Mouse (Mus musculus) small intestine, adult 2 months (tissue): ENCODE results near the gene Snx1. TPM values are rescaled to one million over a fixed set of nuclear protein-coding genes. Genes with fewer than 3 reads are reported as not detected.

Source experiments
- H3K27ac ChIP-seq: fragments of 200-500 bp; 2 replicates; pipeline ENCODE4 v1.5.1; 2012; ENCODE audit warnings: low read depth, low read length, control low read depth, inconsistent platforms; ENCODE audit not compliant: insufficient read depth
- H3K27me3 ChIP-seq: fragments of 200-500 bp; 2 replicates; pipeline ENCODE4 v1.6.1; 2012; ENCODE audit warnings: mild to moderate bottlenecking, moderate library complexity, low read length, inconsistent platforms; ENCODE audit not compliant: control insufficient read depth, insufficient read depth
- H3K36me3 ChIP-seq: fragments of 200-500 bp; 2 replicates; pipeline ENCODE4 v1.6.1; 2012; ENCODE audit warnings: mild to moderate bottlenecking, low read length, control low read depth, inconsistent platforms; ENCODE audit not compliant: control insufficient read depth, insufficient read depth
- H3K4me1 ChIP-seq: fragments of 200-500 bp; 2 replicates; pipeline ENCODE4 v1.6.1; 2012; ENCODE audit warnings: low read length, inconsistent platforms, mixed read lengths; ENCODE audit not compliant: control insufficient read depth, insufficient read depth, insufficient read length
- H3K4me3 ChIP-seq: fragments of 200-500 bp; 2 replicates; pipeline ENCODE4 v1.5.1; 2012; ENCODE audit warnings: low read depth, mild to moderate bottlenecking, control low read depth, inconsistent platforms, low read length, moderate library complexity
- CTCF ChIP-seq: fragments of 200-500 bp; IDR thresholded peaks from 2 replicates; pipeline ENCODE4 v1.5.1; 2012; ENCODE audit warnings: low read depth, mild to moderate bottlenecking, control low read depth, inconsistent platforms, low read length, moderate library complexity, mixed read lengths; ENCODE audit not compliant: insufficient replicate concordance, insufficient read length; ENCODE audit errors: extremely low read depth
- POLR2A ChIP-seq: fragments of 200-500 bp; IDR thresholded peaks from 2 replicates; pipeline ENCODE4 v1.6.1; 2012; ENCODE audit warnings: low read depth, mild to moderate bottlenecking, control low read depth, inconsistent platforms, low read length, moderate library complexity
- WGBS: fragments of 180-500 bp; shearing (Covaris S2); methylation state at CpG from one replicate; pipeline ENCODE4 v1.1.7; 2018; 5-methylcytosine and 5-hydroxymethylcytosine counted together
- polyA plus RNA-seq: library from polyadenylated mRNA; depleted of rRNA; stranded (reverse); fragments of >200 nt; gene quantifications from 2 replicates; pipeline ENCODE4 v1.2.3, GENCODE M21; 2012; rRNA removed

Snx1 gene
- polyA plus RNA-seq: 15.1 and 32.2 TPM in 2 replicates

DNA sequence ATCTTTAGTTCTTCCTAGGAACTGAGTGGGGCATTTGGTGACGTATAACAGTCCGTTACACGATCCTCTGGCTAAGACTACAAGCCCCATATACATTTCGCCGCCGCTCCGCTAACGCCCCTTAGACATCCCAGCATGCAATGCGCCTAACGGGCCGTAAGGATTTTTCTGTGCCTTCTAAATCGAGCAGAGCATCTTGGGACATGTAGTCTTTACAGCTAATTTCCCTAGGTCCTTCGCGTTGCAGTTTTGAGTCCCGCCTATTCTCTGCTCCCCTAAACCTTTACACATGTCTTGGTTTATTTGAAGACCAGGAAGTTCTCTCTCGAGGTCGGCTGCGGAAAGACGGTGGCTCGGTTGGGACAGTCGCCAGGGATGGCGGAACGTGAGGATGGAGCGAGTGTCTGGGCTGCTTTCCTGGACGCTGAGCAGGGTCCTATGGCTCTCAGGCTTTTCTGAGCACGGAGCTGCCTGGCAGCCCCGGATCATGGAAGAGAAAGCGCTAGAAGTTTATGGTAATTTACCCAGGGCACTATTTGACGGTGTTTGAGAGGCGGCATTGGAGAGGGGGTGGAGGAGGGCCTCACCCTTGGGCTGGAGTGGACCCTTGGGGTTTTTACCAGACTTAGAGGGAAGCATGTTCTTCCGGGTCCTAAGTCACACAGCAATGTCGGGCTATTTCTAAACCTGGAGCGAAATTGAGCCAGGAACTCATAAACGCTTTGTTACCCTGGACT, at the start of gene Snx1, which contains the start of gene Ciao2a:
Snx1 (minus strand) TSS at position 132 of the 737 bp plus-strand sequence.
Ciao2a (plus strand) TSS at position 156 of the 737 bp plus-strand sequence.
- Histone ChIP-seq H3K4me1 (peaks cover 6% of the 10 kb centered on the region; the same call in 1 of the 2 replicates), H3K4me3 (peak within 1 kb of the TSS; percentile 76), H3K27me3 (no peaks in the 10 kb centered on the region), H3K36me3 (peaks cover 5% of the 10 kb centered on the region), H3K27ac (peak within 1 kb of the TSS; percentile 55)
- WGBS: under 1% methylated on average over 34 of the region's 34 CpGs
- TF ChIP-seq POLR2A: peak; percentile 70; the same call in 1 of the 2 replicates
- no peak for TF ChIP-seq CTCF

- Histone ChIP-seq H3K4me1 (peaks cover 4% of the 10 kb centered on the region; the same call in 1 of the 2 replicates), H3K27ac (no peak overlapping the region), H3K4me3 (no peak overlapping the region), H3K36me3 (no peaks in the 10 kb centered on the region), H3K27me3 (no peaks in the 10 kb centered on the region)
- 80% methylated on average over 3 of the region's 3 CpGs for WGBS
- no peak for TF ChIP-seq POLR2A
- no peak for TF ChIP-seq CTCF
Observed at GRCm38 (mm10) chr9:66174985-66175384, 48.6 kb upstream of the Snx1 start.

- H3K27ac ChIP-seq: no peak overlapping the region
- peaks cover 11% of the 10 kb centered on the region; the same call in 1 of the 2 replicates for H3K36me3 ChIP-seq
- no peaks in the 10 kb centered on the region for H3K27me3 ChIP-seq
- H3K4me3 ChIP-seq: no peak overlapping the region
- peaks cover 4% of the 10 kb centered on the region; the same call in 1 of the 2 replicates for H3K4me1 ChIP-seq
- 97% methylated on average over 5 of the region's 5 CpGs for WGBS
- TF ChIP-seq POLR2A (no peak), CTCF (no peak)
Observed at GRCm38 (mm10) chr9:66173316-66173855, 47.0 kb upstream of the Snx1 start.

DNA sequence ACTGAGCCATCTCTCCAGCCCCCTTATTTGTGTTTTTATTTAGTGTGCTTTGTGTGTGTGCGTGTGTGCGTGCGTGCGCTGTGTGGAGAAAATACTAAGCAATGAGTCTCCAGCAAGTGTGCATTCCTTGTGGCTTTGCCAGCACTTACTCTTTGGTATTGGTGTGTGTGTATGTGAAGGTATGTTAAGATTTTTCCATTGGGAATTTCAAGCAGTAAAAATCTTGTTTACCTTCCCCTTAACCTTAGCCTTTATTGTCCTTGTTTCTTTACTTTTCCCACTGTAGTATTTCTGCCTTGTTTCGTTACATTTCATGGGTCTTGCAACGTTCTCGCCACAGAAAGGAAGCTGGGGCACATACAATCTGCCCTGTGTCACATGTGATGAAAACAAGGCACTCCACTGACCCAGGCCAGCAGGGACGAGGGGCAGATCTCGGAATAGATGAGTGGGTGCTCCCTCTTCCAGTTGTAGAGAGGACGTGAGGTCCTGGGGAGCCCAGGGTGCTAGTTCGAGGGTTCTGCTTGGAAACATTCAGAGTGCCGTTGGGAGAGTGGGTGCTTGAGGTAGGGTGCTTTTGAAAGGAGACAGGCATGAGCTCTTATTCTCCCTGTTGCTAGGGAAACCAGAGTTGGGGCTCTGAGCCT, 45.0 kb upstream of the Snx1 start:
- Histone ChIP-seq H3K36me3 (peaks cover 13% of the 10 kb centered on the region; the same call in 1 of the 2 replicates), H3K4me3 (no peak overlapping the region), H3K4me1 (peaks cover 4% of the 10 kb centered on the region; the same call in 1 of the 2 replicates), H3K27ac (no peak overlapping the region), H3K27me3 (no peaks in the 10 kb centered on the region)
- TF ChIP-seq CTCF: no peak
- TF ChIP-seq POLR2A: no peak
- 87% methylated on average over 12 of the region's 12 CpGs for WGBS

DNA sequence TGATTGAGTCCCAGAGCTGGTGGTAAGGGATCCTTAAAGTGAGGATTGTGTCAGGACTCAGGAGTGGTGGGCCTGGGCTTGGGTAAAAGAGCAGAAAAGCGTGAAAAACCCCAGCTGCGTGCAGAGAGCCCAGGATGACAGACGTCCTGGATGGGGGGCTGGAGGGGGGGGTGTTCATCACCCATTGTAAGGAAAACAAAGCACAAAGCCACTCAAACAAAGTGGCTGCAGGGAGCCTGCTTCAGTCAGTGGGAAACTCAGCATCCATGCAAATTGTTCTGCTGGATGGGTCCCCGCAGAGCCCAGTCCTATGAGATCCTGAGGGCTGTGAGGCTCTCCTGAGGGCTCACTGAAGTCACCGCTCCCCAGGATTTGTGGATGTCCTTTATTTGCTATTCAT, 44.1 kb upstream of the Snx1 start:
- peaks cover 19% of the 10 kb centered on the region for H3K36me3 ChIP-seq
- WGBS: 91% methylated on average over 5 of the region's 5 CpGs
- H3K4me1 ChIP-seq: peaks cover 4% of the 10 kb centered on the region; the same call in 1 of the 2 replicates
- no peak overlapping the region for H3K27ac ChIP-seq
- TF ChIP-seq POLR2A (no peak), CTCF (no peak)
- H3K4me3 ChIP-seq: no peak overlapping the region
- H3K27me3 ChIP-seq: no peaks in the 10 kb centered on the region

GRCm38 (mm10) chr9:66168233-66168632, 41.8 kb upstream of the Snx1 start:
- no peak overlapping the region for H3K27ac ChIP-seq
- H3K4me3 ChIP-seq: no peak overlapping the region
- H3K27me3 ChIP-seq: no peaks in the 10 kb centered on the region
- H3K4me1 ChIP-seq: no peaks in the 10 kb centered on the region
- H3K36me3 ChIP-seq: peaks cover 25% of the 10 kb centered on the region
- 37% methylated on average over 1 of the region's 1 CpGs for WGBS
- TF ChIP-seq POLR2A (no peak), CTCF (no peak)

GRCm38 (mm10) chr9:66167222-66167621, 40.8 kb upstream of the Snx1 start:
- H3K4me1 ChIP-seq: no peaks in the 10 kb centered on the region
- H3K4me3 ChIP-seq: no peak overlapping the region
- no peak overlapping the region for H3K27ac ChIP-seq
- no peaks in the 10 kb centered on the region for H3K27me3 ChIP-seq
- 82% methylated on average over 5 of the region's 5 CpGs for WGBS
- peaks cover 25% of the 10 kb centered on the region for H3K36me3 ChIP-seq
- TF ChIP-seq POLR2A (no peak), CTCF (no peak)
